Mouse (Mus musculus) T-helper 17 cell (primary cell): ENCODE results near the gene Cdk11b.

ENCODE experiments used
- in situ Hi-C, 2 experiments: fragments of 300-600 bp; cut with MboI, MseI; formaldehyde crosslinking; loops; 1 replicate in 1 of 2; 2 replicates in 1 of 2; pipeline ENCODE4 v1.15.1; 2025; ENCODE audit warnings: high pct_unique_total_duplicates in 2 of 2

Gene Cdk11b

GRCm38 (mm10) chr4:155624338-155625291 lies at the start of gene Cdk11b:
Cdk11b (plus strand) TSS chr4:155624854.
- in situ Hi-C loops, result no loop called here

- in situ Hi-C loops, result loop anchor here (5.0 to 25.0 kb wide), 3 partner anchors 93 to 1438 kb away; partner anchors contain the start of genes Trp73 (in 1 of the 2) and Wrap73 (in 1 of the 2)
These were observed 49.7 kb upstream of the Cdk11b start for GRCm38 (mm10) chr4:155574931-155575330.

GRCm38 (mm10) chr4:155575521-155575920 lies 49.1 kb upstream of the Cdk11b start:
- in situ Hi-C loops, result loop anchor here (5.0 to 25.0 kb wide), 3 partner anchors 93 to 1438 kb away; partner anchors contain the start of genes Trp73 (in 1 of the 2) and Wrap73 (in 1 of the 2)

- in situ Hi-C loops, result loop anchor here (5.0 to 25.0 kb wide), 3 partner anchors 95 to 1440 kb away; partner anchors contain the start of genes Trp73 (in 1 of the 2) and Wrap73 (in 1 of the 2)
These were observed 47.5 kb upstream of the Cdk11b start for GRCm38 (mm10) chr4:155577132-155577531.

- in situ Hi-C loops, result loop anchor here (5.0 to 25.0 kb wide), 3 partner anchors 95 to 1440 kb away; partner anchors contain the start of genes Trp73 (in 1 of the 2) and Wrap73 (in 1 of the 2)
These were observed 46.9 kb upstream of the Cdk11b start for GRCm38 (mm10) chr4:155577741-155578140.

- in situ Hi-C loops, result loop anchor here (5.0 to 25.0 kb wide), 3 partner anchors 96 to 1441 kb away; partner anchors contain the start of genes Trp73 (in 1 of the 2) and Wrap73 (in 1 of the 2)
These were observed 46.1 kb upstream of the Cdk11b start for GRCm38 (mm10) chr4:155578336-155579125.

GRCm38 (mm10) chr4:155580420-155580819 lies 44.2 kb upstream of the Cdk11b start:
- in situ Hi-C loops, result loop anchor here in 1 of 2 experiments (25.0 kb wide), 1 partner anchor 1443 kb away; the partner anchor contains the start of genes Trp73 and Wrap73

- in situ Hi-C loops, result loop anchor here in 1 of 2 experiments (25.0 kb wide), 1 partner anchor 1445 kb away; the partner anchor contains the start of genes Trp73 and Wrap73
These were observed 42.3 kb upstream of the Cdk11b start for GRCm38 (mm10) chr4:155582279-155582905.

- in situ Hi-C loops, result loop anchor here in 1 of 2 experiments (25.0 kb wide), 1 partner anchor 1452 kb away; the partner anchor contains the start of genes Trp73 and Wrap73
These were observed 35.3 kb upstream of the Cdk11b start for GRCm38 (mm10) chr4:155589356-155589755.

GRCm38 (mm10) chr4:155591012-155591719 lies 33.5 kb upstream of the Cdk11b start:
- in situ Hi-C loops, result loop anchor here in 1 of 2 experiments (10.0 to 25.0 kb wide), 2 partner anchors 916 to 1454 kb away; partner anchors contain the start of genes Trp73 and Wrap73

- in situ Hi-C loops, result loop anchor here in 1 of 2 experiments (10.0 to 25.0 kb wide), 2 partner anchors 919 to 1456 kb away; partner anchors contain the start of genes Trp73 and Wrap73
These were observed 30.9 kb upstream of the Cdk11b start for GRCm38 (mm10) chr4:155593780-155594179.

GRCm38 (mm10) chr4:155595777-155596176 lies 28.9 kb upstream of the Cdk11b start:
- in situ Hi-C loops, result loop anchor here in 1 of 2 experiments (10.0 to 25.0 kb wide), 2 partner anchors 921 to 1458 kb away; partner anchors contain the start of genes Trp73 and Wrap73

GRCm38 (mm10) chr4:155596606-155597005 lies 28.0 kb upstream of the Cdk11b start:
- in situ Hi-C loops, result loop anchor here in 1 of 2 experiments (10.0 to 25.0 kb wide), 2 partner anchors 922 to 1459 kb away; partner anchors contain the start of genes Trp73 and Wrap73

GRCm38 (mm10) chr4:155598536-155598935 lies 26.1 kb upstream of the Cdk11b start:
- in situ Hi-C loops, result loop anchor here in 1 of 2 experiments (10.0 to 25.0 kb wide), 2 partner anchors 924 to 1461 kb away; partner anchors contain the start of genes Trp73 and Wrap73

GRCm38 (mm10) chr4:155599901-155600825 lies 24.5 kb upstream of the Cdk11b start:
- in situ Hi-C loops, result loop anchor here in 1 of 2 experiments (10.0 to 25.0 kb wide), 2 partner anchors 925 to 1463 kb away; partner anchors contain the start of genes Trp73 and Wrap73

GRCm38 (mm10) chr4:155601091-155601996 lies 23.3 kb upstream of the Cdk11b start, which contains the start of gene Slc35e2:
Slc35e2 (plus strand) TSS chr4:155601416.
- in situ Hi-C loops, result no loop called here

- in situ Hi-C loops, result no loop called here
These were observed 22.6 kb upstream of the Cdk11b start for GRCm38 (mm10) chr4:155601997-155602456.
